Mouse (Mus musculus) ES-Bruce4 (cell line): ENCODE data around the gene Sema4b.

Source experiments
- CTCF ChIP-seq: IDR thresholded peaks from one replicate; pipeline ENCODE4 v1.8.1; 2011; ENCODE audit warnings: low read depth, low read length
- POLR2A ChIP-seq: IDR thresholded peaks from one replicate; pipeline ENCODE4 v1.8.1; 2011; ENCODE audit warnings: low read length; ENCODE audit not compliant: insufficient read depth

DNA sequence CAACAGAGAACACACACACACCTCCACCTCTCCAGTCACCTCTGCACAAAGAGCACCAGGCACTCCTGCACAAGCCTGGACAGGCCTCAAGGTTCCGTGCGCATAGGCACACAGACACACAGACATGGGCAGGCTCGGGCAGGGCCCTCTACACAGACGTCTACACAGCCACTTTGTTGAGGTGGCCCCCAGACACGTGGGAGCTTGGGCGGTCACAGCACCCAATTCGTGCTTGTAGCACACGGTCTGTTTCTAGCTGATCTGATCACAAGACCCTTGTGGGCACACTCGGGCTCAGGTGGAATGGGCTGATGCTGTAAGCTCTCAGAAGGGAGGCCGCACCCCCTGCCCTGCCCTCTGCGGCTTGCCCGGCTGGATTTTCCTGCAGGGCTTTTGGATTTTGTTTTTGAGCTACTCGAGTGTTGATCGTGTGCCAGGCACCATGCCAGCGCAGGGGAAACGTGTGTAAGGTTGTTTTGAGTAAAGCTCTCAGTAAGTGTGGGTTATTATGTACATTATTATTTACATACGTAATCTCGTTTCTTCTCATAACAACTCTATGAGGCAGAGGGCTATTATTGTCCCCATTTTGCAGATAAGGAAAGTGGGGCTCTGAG lies 21.5 kb downstream of the Sema4b start:
- TF ChIP-seq CTCF (no peak), POLR2A (no peak)
